Mouse (Mus musculus) central nervous system, embryonic 18 days (tissue): ENCODE data around the gene Fam193b. TPM values are rescaled to one million over a fixed set of nuclear protein-coding genes. Genes with fewer than 3 reads are reported as not detected.

ENCODE experiments used
- polyA plus RNA-seq: library from polyadenylated mRNA; depleted of rRNA; stranded (reverse); fragments of >200 nt; gene quantifications from 2 replicates; pipeline ENCODE4 v1.2.3, GENCODE M21; 2012; rRNA removed

The Fam193b gene
- polyA plus RNA-seq: 137 and 144 TPM in 2 replicates

DNA sequence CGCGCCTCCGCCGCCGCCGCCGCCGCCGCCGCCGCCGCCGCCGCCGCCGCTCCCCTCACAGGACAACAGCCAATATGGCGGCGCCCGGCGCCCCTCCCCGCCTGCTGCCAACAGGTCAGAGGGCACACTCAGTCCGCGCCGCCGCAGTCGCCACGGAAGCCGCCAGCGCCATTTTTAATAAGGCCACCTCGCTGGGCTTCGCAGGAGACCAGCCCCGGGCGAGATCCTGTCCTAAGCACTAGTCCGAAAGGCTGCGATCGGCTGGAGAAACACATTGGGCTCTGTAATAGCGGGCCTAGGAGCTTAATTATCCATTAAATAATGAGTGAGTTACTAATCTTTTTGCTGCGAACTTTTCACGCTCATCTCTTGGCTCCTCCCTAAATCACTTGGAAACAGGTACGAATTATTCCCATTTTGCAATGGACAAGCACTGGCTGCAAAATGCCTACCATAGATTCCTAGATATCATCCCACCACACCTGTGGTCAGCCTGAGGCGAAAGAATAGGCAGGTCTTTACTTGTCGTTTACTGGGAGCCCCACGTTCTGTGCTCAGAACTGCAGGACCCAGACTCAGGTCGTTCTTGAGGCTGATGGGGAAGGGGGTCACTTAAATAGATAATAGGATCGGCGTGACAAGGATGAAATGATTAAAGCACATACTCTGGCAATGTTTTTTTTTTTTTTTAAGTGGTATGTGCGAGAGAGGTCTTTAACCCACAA lies at the start of gene Fam193b:
Fam193b (minus strand) TSS at position 94 of the 725 bp plus-strand sequence.

DNA sequence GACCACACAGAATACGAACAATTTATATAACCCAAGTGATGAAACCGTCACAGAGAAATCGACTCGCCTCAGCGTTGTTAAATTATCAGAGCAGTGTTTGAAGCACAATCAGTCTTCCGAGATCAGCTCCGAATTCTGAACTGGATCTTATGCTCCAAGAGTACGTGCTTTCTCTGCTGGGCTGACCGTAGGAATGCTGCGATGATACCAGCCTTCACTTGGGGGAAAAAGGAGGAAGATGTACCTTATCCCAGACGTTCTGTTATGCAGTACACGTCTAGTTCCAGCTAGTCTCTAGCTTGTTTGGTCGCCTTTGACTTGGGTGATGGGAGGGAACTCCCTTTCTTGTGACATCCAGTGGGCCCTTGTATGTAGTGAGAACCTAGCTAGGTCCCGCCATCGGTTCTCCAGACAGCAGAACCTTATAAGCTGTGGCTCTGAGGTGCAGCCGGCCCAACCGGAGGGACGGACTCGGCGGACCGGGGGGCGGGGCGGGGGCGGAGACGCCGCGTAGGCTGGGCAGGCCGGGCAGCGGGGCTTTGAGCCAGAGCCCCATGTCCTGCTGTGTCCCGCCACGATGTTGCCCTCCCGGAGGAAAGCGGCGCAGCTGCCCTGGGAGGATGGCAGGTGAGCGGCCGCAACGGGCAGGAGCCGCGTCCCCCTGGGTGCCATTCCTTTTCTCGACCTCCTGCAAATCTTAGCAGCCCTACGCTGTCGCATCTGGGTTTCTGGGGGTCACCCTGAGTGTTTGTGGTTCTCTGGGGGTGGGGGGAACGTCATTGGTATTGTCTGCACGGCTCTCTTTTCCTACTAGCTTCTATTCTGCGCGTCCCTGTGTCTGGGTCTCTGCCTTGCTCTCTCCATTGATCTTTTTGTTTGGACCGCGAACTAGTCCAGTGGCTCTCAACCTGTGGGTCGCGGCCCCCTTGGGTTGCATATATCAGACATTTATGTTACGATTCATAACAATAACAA lies 28.9 kb upstream of the Fam193b start, which contains the start of gene B4galt7:
B4galt7 (plus strand) TSS at position 331 of the 975 bp plus-strand sequence.

DNA sequence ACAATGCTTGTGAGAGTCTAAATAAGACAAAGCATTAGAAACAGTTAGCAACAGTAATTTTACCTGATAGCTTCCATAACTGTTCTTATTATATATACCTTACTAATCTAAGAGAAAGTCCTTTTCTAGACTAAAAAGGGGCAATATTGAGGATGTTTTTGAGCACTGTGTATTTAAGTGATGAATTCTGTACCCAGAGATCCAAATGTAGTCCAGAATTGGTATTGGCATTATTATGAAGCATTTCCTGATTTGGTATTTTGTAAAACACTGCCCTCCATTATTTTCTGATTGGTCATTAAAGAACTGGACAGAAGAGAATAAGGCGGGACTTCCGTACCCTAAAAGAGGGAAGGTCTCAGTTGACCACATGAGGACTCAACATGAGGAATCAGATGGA lies 2.5 kb upstream of the Fam193b start, which contains the start of gene Tmed9:
Tmed9 (plus strand) TSS at position 301 of the 400 bp plus-strand sequence.

DNA sequence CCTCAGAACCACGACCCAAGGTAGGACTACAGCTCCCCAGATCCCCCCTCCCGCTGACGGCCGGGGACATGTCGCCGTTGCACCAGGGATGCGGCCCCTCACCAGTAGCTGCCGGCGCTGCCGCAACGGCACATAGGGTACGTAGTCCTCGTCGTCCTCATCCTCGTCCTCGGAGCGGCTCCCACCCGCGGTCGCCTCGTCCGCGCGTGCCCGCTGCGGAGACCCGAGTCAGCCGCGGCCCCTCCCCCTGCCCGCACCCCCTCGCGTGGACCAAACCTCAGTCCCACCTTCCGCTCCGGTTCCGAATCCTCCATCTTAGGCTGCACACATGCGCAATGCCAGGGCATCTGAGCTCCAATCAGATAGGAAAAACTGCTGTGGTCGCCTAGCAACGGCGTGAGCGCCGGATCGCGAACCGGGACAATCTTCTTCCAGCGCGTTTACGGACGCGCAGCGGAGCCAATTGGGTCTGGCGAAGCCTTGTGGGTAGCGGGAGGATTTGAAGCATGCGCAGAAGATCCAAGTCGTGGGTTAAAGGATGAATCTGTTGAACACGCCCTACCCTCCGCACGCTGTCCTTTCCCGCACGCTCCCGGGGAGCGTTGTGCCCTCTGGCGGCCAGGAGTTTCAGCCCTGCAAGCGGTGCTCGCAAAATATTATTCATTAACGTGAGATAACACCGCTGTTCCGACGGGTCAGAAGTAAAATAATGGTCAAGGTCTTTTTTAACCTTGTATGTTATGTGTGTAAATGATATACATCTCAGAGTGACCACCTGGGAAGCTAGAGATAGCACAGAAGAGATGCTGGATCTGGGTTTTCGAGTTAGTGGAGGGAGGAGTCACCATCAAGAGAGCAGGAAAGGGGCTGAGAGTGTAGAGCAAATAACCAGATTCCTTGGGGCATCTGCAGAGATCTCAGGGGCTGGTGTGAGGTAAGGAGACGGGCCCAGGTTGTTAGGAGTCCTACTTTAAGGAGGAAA lies 34.4 kb downstream of the Fam193b start, which contains the start of gene Ddx41:
Ddx41 (minus strand) TSS at position 465 of the 982 bp plus-strand sequence.

DNA sequence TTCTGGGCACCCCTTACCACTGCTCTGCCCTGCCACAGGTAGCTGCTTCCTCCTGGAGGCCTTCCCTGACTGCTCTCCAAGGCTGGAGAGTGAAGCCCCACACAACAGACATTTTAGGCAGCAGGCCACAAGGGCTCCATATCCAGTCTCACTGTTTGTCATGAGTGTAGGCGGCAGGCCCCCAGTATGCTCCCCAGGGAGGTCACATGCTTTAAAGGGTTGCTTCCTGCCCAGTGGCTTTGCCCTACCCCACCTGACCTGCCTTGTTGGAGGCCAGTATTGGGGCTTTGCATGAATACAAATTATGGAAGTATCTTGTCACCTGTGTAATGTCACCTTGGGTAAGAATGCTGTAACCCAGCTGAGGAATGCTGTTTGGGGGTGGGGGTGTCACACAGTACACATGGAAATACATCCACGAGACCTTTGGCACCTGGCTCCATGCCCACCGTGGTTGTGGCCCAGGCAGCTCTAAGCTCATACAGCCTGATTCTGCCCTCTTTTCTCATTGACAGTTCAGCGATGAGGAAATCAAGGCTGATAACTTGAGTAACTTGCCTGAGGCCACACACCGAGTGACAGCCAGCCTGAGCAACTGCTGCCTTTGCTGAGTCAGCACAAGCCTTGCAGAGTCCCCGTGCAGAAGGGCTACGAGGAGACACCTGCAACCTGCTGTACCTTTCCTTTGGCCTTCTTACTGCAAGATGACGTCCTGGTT lies 41.6 kb downstream of the Fam193b start, which contains the start of gene Dok3:
Dok3 (minus strand) TSS at position 99 of the 718 bp plus-strand sequence.

DNA sequence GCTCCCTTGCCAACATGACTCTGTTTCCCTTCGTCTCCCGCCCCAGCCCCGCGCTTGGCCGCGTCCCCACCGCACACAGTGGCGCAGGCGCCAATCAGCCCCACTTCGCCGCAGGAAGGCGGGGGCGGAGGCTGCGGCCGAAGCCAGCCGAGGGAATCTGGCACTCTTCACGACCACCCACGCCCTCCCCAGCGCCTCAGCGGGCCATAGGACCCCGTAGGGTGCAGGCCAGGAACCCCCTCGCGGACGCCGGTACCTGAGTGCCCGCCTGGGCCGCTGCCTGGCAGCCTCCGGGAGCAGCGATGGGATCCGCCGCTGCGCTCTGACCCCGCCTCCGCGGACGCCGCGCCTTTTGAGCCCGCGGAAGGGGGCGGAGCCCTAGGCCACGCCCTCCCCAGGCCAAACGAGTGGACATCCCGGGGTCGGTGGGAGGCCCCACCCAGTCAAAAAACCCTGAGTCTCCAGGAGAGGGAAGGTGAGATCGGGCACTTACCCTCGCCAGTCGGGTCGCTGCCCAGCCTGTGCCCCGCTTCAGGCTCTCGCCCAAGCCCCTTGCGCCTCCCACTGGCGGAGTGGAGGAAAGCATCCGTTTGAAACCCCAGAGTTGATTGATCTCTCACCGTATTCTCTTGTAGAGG lies 57.7 kb downstream of the Fam193b start, which contains the start of gene Pdlim7:
Pdlim7 (minus strand) TSS at position 566 of the 638 bp plus-strand sequence.

Other genes starting within 250 kb of the Fam193b start
- gene Rab24, start 249.2 kb downstream of the Fam193b start, polyA plus RNA-seq: 146 and 152 TPM in 2 replicates
- gene Mxd3, start 241.3 kb downstream of the Fam193b start, polyA plus RNA-seq: 15.4 and 18.9 TPM in 2 replicates
- gene Lman2, start 208.3 kb downstream of the Fam193b start, polyA plus RNA-seq: 47.5 and 48.6 TPM in 2 replicates
- 2.0 and 2.5 TPM in 2 replicates for gene Rgs14, start 201.4 kb downstream of the Fam193b start, polyA plus RNA-seq
- gene Slc34a1, start 172.9 kb downstream of the Fam193b start, polyA plus RNA-seq: 0.13 TPM in 1 of 2 replicates, not detected in the other
- gene Pfn3, start 155.9 kb downstream of the Fam193b start, polyA plus RNA-seq: 1.2 and 1.4 TPM in 2 replicates
- 0.14 and 0.16 TPM in 2 replicates for gene F12, start 144.3 kb downstream of the Fam193b start, polyA plus RNA-seq
- gene Grk6, start 126.0 kb downstream of the Fam193b start, polyA plus RNA-seq: 75.3 and 78.3 TPM in 2 replicates
- 67.4 and 83.4 TPM in 2 replicates for gene Prr7, start 106.9 kb downstream of the Fam193b start, polyA plus RNA-seq
- 586 and 690 TPM in 2 replicates for gene Dbn1, start 83.0 kb downstream of the Fam193b start, polyA plus RNA-seq
- 105 and 118 TPM in 2 replicates for gene Pdlim7, start 57.4 kb downstream of the Fam193b start, polyA plus RNA-seq
- 13.9 and 15.9 TPM in 2 replicates for gene Dok3, start 41.8 kb downstream of the Fam193b start, polyA plus RNA-seq
- 90.3 and 94.8 TPM in 2 replicates for gene Ddx41, start 34.5 kb downstream of the Fam193b start, polyA plus RNA-seq
- gene Tmed9, start 2.6 kb upstream of the Fam193b start, polyA plus RNA-seq: 133 and 139 TPM in 2 replicates
- gene B4galt7, start 28.8 kb upstream of the Fam193b start, polyA plus RNA-seq: 48.9 and 49.4 TPM in 2 replicates
- gene Caml, start 51.9 kb upstream of the Fam193b start, polyA plus RNA-seq: 89.9 and 91.4 TPM in 2 replicates
- 50.6 and 54.7 TPM in 2 replicates for gene Ddx46, start 63.9 kb upstream of the Fam193b start, polyA plus RNA-seq
- 96.6 and 98.4 TPM in 2 replicates for gene B230219D22Rik, start 122.0 kb upstream of the Fam193b start, polyA plus RNA-seq
- 76.5 and 82.5 TPM in 2 replicates for gene Txndc15, start 143.5 kb upstream of the Fam193b start, polyA plus RNA-seq
- 24.4 and 27.6 TPM in 2 replicates for gene Pcbd2, start 156.2 kb upstream of the Fam193b start, polyA plus RNA-seq
- gene Catsper3, start 213.4 kb upstream of the Fam193b start, polyA plus RNA-seq: 0.17 and 0.25 TPM in 2 replicates